Mouse (Mus musculus): ENCODE measurements around the gene Serpinb2. TPM values are rescaled to one million over a fixed set of nuclear protein-coding genes. Genes with fewer than 3 reads are reported as not detected.

The Serpinb2 gene
- polyA plus RNA-seq, 1 experiment from 2014 or later = 0.09 TPM

- no peaks in the 10 kb centered on the region for H3K4me1 ChIP-seq (ENCODE audit: control insufficient read depth, insufficient read depth, low read length)
- H3K36me3 ChIP-seq (ENCODE audit: control insufficient read depth, insufficient read depth, low read length) = no peaks in the 10 kb centered on the region
- no peak overlapping the region for H3K27ac ChIP-seq (ENCODE audit: low read depth, low read length)
- no peaks in the 10 kb centered on the region for H3K9me3 ChIP-seq (ENCODE audit: control insufficient read depth, low read length)
- H3K4me3 ChIP-seq (ENCODE audit: low read depth, low read length) = no peak overlapping the region
- no peaks in the 10 kb centered on the region for H3K27me3 ChIP-seq (ENCODE audit: control insufficient read depth, insufficient read depth, low read length)
- no peak for ATAC-seq (ENCODE audit: low read depth)
- no peak overlapping the region for H3K9ac ChIP-seq (replicated peaks; ENCODE audit: low read depth, low read length)
- no peak overlapping the region for H3K4me2 ChIP-seq (ENCODE audit: low read depth, low read length)
Measured at GRCm38 (mm10) chr1:107565644-107566043, 54.4 kb downstream of the Serpinb2 start.

- no peak for ATAC-seq (ENCODE audit: low read depth)
- Histone ChIP-seq H3K36me3 (ENCODE audit: control insufficient read depth, insufficient read depth, low read length) (no peaks in the 10 kb centered on the region), H3K27ac (ENCODE audit: low read depth, low read length) (no peak overlapping the region), H3K9me3 (ENCODE audit: control insufficient read depth, low read length) (no peaks in the 10 kb centered on the region), H3K9ac (replicated peaks; ENCODE audit: low read depth, low read length) (no peak overlapping the region), H3K4me3 (ENCODE audit: low read depth, low read length) (no peak overlapping the region), H3K4me1 (ENCODE audit: control insufficient read depth, insufficient read depth, low read length) (no peaks in the 10 kb centered on the region), H3K4me2 (ENCODE audit: low read depth, low read length) (no peak overlapping the region), H3K27me3 (ENCODE audit: control insufficient read depth, insufficient read depth, low read length) (no peaks in the 10 kb centered on the region)
- WGBS = 90% methylated on average over 2 of the region's 2 CpGs
Measured at GRCm38 (mm10) chr1:107576094-107576493, 64.9 kb downstream of the Serpinb2 start.

- Histone ChIP-seq H3K36me3 (ENCODE audit: control insufficient read depth, insufficient read depth, low read length) (no peaks in the 10 kb centered on the region), H3K27ac (ENCODE audit: low read depth, low read length) (no peak overlapping the region), H3K9me3 (ENCODE audit: control insufficient read depth, low read length) (no peaks in the 10 kb centered on the region), H3K4me3 (ENCODE audit: low read depth, low read length) (no peak overlapping the region), H3K4me1 (ENCODE audit: control insufficient read depth, insufficient read depth, low read length) (no peaks in the 10 kb centered on the region), H3K27me3 (ENCODE audit: control insufficient read depth, insufficient read depth, low read length) (no peaks in the 10 kb centered on the region), H3K9ac (replicated peaks; ENCODE audit: low read depth, low read length) (no peak overlapping the region), H3K4me2 (ENCODE audit: low read depth, low read length) (no peak overlapping the region)
- 93% methylated on average over 1 of the region's 1 CpGs for WGBS
- ATAC-seq (ENCODE audit: low read depth) = no peak
Measured at GRCm38 (mm10) chr1:107577514-107577913, 66.3 kb downstream of the Serpinb2 start.

GRCm38 (mm10) chr1:107581220-107581619 lies 70.0 kb downstream of the Serpinb2 start:
- no peak for ATAC-seq (ENCODE audit: low read depth)
- H3K9ac ChIP-seq (replicated peaks; ENCODE audit: low read depth, low read length) = no peak overlapping the region
- 88% methylated on average over 1 of the region's 1 CpGs for WGBS
- H3K4me3 ChIP-seq (ENCODE audit: low read depth, low read length) = no peak overlapping the region
- H3K27me3 ChIP-seq (ENCODE audit: control insufficient read depth, insufficient read depth, low read length) = no peaks in the 10 kb centered on the region
- H3K4me1 ChIP-seq (ENCODE audit: control insufficient read depth, insufficient read depth, low read length) = no peaks in the 10 kb centered on the region
- H3K9me3 ChIP-seq (ENCODE audit: control insufficient read depth, low read length) = no peaks in the 10 kb centered on the region
- no peaks in the 10 kb centered on the region for H3K36me3 ChIP-seq (ENCODE audit: control insufficient read depth, insufficient read depth, low read length)
- no peak overlapping the region for H3K4me2 ChIP-seq (ENCODE audit: low read depth, low read length)
- H3K27ac ChIP-seq (ENCODE audit: low read depth, low read length) = no peak overlapping the region

GRCm38 (mm10) chr1:107582900-107583299 lies 71.7 kb downstream of the Serpinb2 start:
- Histone ChIP-seq H3K9me3 (ENCODE audit: control insufficient read depth, low read length) (no peaks in the 10 kb centered on the region), H3K27me3 (ENCODE audit: control insufficient read depth, insufficient read depth, low read length) (no peaks in the 10 kb centered on the region), H3K4me1 (ENCODE audit: control insufficient read depth, insufficient read depth, low read length) (no peaks in the 10 kb centered on the region), H3K4me3 (ENCODE audit: low read depth, low read length) (no peak overlapping the region), H3K36me3 (ENCODE audit: control insufficient read depth, insufficient read depth, low read length) (no peaks in the 10 kb centered on the region), H3K27ac (ENCODE audit: low read depth, low read length) (no peak overlapping the region), H3K4me2 (ENCODE audit: low read depth, low read length) (no peak overlapping the region), H3K9ac (replicated peaks; ENCODE audit: low read depth, low read length) (no peak overlapping the region)
- no peak for ATAC-seq (ENCODE audit: low read depth)

GRCm38 (mm10) chr1:107583958-107584376 lies 72.7 kb downstream of the Serpinb2 start:
- Histone ChIP-seq H3K36me3 (ENCODE audit: control insufficient read depth, insufficient read depth, low read length) (no peaks in the 10 kb centered on the region), H3K27me3 (ENCODE audit: control insufficient read depth, insufficient read depth, low read length) (no peaks in the 10 kb centered on the region), H3K9me3 (ENCODE audit: control insufficient read depth, low read length) (no peaks in the 10 kb centered on the region), H3K9ac (replicated peaks; ENCODE audit: low read depth, low read length) (no peak overlapping the region), H3K4me3 (ENCODE audit: low read depth, low read length) (no peak overlapping the region), H3K27ac (ENCODE audit: low read depth, low read length) (no peak overlapping the region), H3K4me1 (ENCODE audit: control insufficient read depth, insufficient read depth, low read length) (no peaks in the 10 kb centered on the region), H3K4me2 (ENCODE audit: low read depth, low read length) (no peak overlapping the region)
- 42% methylated on average over 1 of the region's 1 CpGs for WGBS
- ATAC-seq (ENCODE audit: low read depth) = no peak

- Histone ChIP-seq H3K27ac (ENCODE audit: low read depth, low read length) (no peak overlapping the region), H3K9ac (replicated peaks; ENCODE audit: low read depth, low read length) (no peak overlapping the region), H3K9me3 (ENCODE audit: control insufficient read depth, low read length) (no peaks in the 10 kb centered on the region), H3K4me1 (ENCODE audit: control insufficient read depth, insufficient read depth, low read length) (no peaks in the 10 kb centered on the region), H3K27me3 (ENCODE audit: control insufficient read depth, insufficient read depth, low read length) (no peaks in the 10 kb centered on the region), H3K4me3 (ENCODE audit: low read depth, low read length) (no peak overlapping the region), H3K4me2 (ENCODE audit: low read depth, low read length) (no peak overlapping the region), H3K36me3 (ENCODE audit: control insufficient read depth, insufficient read depth, low read length) (no peaks in the 10 kb centered on the region)
- peak; percentile 72; the same call in 1 of the 2 replicates for ATAC-seq (ENCODE audit: low read depth)
- WGBS = 55% methylated on average over 3 of the region's 3 CpGs
Measured at GRCm38 (mm10) chr1:107584932-107585331, 73.7 kb downstream of the Serpinb2 start.

Other genes starting within 250 kb of the Serpinb2 start
- not detected in 2 replicates for gene Serpinb3b, start 233.1 kb upstream of the Serpinb2 start, polyA plus RNA-seq (2014; fragmentation: Nextera tagmentation; extraction: Ambion mirVana)
- gene Serpinb3c, start 233.1 kb upstream of the Serpinb2 start, polyA plus RNA-seq (2014; fragmentation: Nextera tagmentation; extraction: Ambion mirVana) = not detected in 2 replicates
- gene Serpinb11, start 150.2 kb upstream of the Serpinb2 start, polyA plus RNA-seq (2014; fragmentation: Nextera tagmentation; extraction: Ambion mirVana) = not detected in 2 replicates
- 0.28 TPM in 1 of 2 replicates, not detected in the other for gene Serpinb7, start 111.8 kb upstream of the Serpinb2 start, polyA plus RNA-seq (2014; fragmentation: Nextera tagmentation; extraction: Ambion mirVana)
- gene Serpinb8, start 78.6 kb downstream of the Serpinb2 start, polyA plus RNA-seq (2014; fragmentation: Nextera tagmentation; extraction: Ambion mirVana) = 0.90 TPM in 1 of 2 replicates, not detected in the other